Mouse (Mus musculus) CH12.LX (cell line): ENCODE measurements around the gene Tgfb2. TPM values are rescaled to one million over a fixed set of nuclear protein-coding genes. Genes with fewer than 3 reads are reported as not detected.

ENCODE experiments used
- DNase-seq: peaks from one replicate; pipeline ENCODE4 v3.0.0-alpha.2; 2013; ENCODE audit errors: extremely low read depth
- H3K27ac ChIP-seq: 2 replicates; pipeline ENCODE4 v1.5.1; 2012; ENCODE audit warnings: low read depth, mild to moderate bottlenecking, control low read depth, moderate library complexity; ENCODE audit not compliant: insufficient read depth
- H3K27me3 ChIP-seq: replicated peaks from 2 replicates; pipeline ENCODE3; 2012; ENCODE audit warnings: inconsistent platforms
- H3K36me3 ChIP-seq, 2 experiments: replicated peaks in 1 of 2; 2 replicates each; pipeline versions ENCODE3 to v1.6.1; 2012; ENCODE audit warnings: inconsistent platforms in 1 of 2, low read length in 1 of 2, mild to moderate bottlenecking in 1 of 2, mixed read lengths in 1 of 2, moderate library complexity in 1 of 2; ENCODE audit not compliant: control insufficient read depth in 1 of 2, insufficient read depth in 1 of 2
- H3K4me1 ChIP-seq, 2 experiments: 2 replicates each; pipeline ENCODE4 v1.6.1; 2012; ENCODE audit warnings: inconsistent platforms in 1 of 2, moderate library complexity in 1 of 2; ENCODE audit not compliant: insufficient read depth in 2 of 2, control insufficient read depth in 1 of 2
- H3K4me2 ChIP-seq: 2 replicates; pipeline ENCODE4 v1.6.1; 2012; ENCODE audit warnings: low read depth, mild to moderate bottlenecking, control low read depth; ENCODE audit not compliant: poor library complexity, insufficient read depth, severe bottlenecking
- H3K4me3 ChIP-seq, 3 experiments: fragments of 150-350 bp in 1 of 3; sonication (generic) in 1 of 3; replicated peaks in 1 of 3; 2 replicates each; pipeline versions ENCODE3 to v1.5.1; 2011 to 2012; ENCODE audit warnings: low read depth in 2 of 3, low read length in 2 of 3, mild to moderate bottlenecking in 2 of 3, moderate library complexity in 2 of 3, control low read depth in 1 of 3, improper control_type of control experiment in 1 of 3, inconsistent platforms in 1 of 3, mixed read lengths in 1 of 3; ENCODE audit not compliant: poor library complexity in 1 of 3
- H3K79me2 ChIP-seq: replicated peaks from 2 replicates; pipeline ENCODE4 v1.6.1; 2012; ENCODE audit warnings: mild to moderate bottlenecking, moderate library complexity; ENCODE audit not compliant: control insufficient read depth, poor library complexity, insufficient read depth, severe bottlenecking; ENCODE audit errors: extremely low read depth
- H3K9ac ChIP-seq: 2 replicates; pipeline ENCODE4 v1.6.1; 2012; ENCODE audit warnings: low read depth, mild to moderate bottlenecking, control low read depth, moderate library complexity; ENCODE audit not compliant: insufficient read depth
- H3K9me3 ChIP-seq: replicated peaks from 2 replicates; pipeline ENCODE3; 2012; ENCODE audit warnings: low read length, inconsistent platforms, mixed read lengths
- CHD1 ChIP-seq: IDR thresholded peaks from 2 replicates; pipeline ENCODE4 v1.6.1; 2012; ENCODE audit warnings: low read depth, low read length, improper control_type of control experiment, inconsistent platforms
- CHD2 ChIP-seq: IDR thresholded peaks from 2 replicates; pipeline ENCODE4 v1.6.1; 2011; ENCODE audit warnings: low read length, improper control_type of control experiment
- E2F4 ChIP-seq: IDR thresholded peaks from 2 replicates; pipeline ENCODE4 v1.6.1; 2011; ENCODE audit warnings: low read depth, low read length, improper control_type of control experiment; ENCODE audit not compliant: insufficient replicate concordance
- ELF1 ChIP-seq: IDR thresholded peaks from 2 replicates; pipeline ENCODE4 v1.6.1; 2014; ENCODE audit warnings: low read depth, mild to moderate bottlenecking, inconsistent platforms, low read length, improper control_type of control experiment
- ETS1 ChIP-seq: conservative IDR thresholded peaks from 2 replicates; pipeline ENCODE4 v1.6.1; 2012; ENCODE audit warnings: low read depth, mild to moderate bottlenecking, inconsistent platforms, low read length, improper control_type of control experiment, moderate library complexity
- GABPA ChIP-seq: IDR thresholded peaks from 2 replicates; pipeline ENCODE4 v1.6.1; 2012; ENCODE audit warnings: low read depth, low read length, improper control_type of control experiment, inconsistent platforms; ENCODE audit not compliant: insufficient replicate concordance
- MAFK ChIP-seq: IDR thresholded peaks from 2 replicates; pipeline ENCODE4 v1.6.1; 2011; ENCODE audit warnings: low read length, improper control_type of control experiment; ENCODE audit not compliant: insufficient replicate concordance
- MEF2A ChIP-seq: IDR thresholded peaks from 2 replicates; pipeline ENCODE4 v1.6.1; 2014; ENCODE audit warnings: low read depth, mild to moderate bottlenecking, inconsistent platforms, low read length, improper control_type of control experiment, borderline replicate concordance
- MXI1 ChIP-seq: IDR thresholded peaks from 2 replicates; pipeline ENCODE4 v1.6.1; 2011; ENCODE audit warnings: mild to moderate bottlenecking, low read depth, low read length, improper control_type of control experiment
- MYC ChIP-seq: IDR thresholded peaks from 2 replicates; pipeline ENCODE4 v1.6.1; 2011; ENCODE audit warnings: low read depth, mild to moderate bottlenecking, improper control_type of control experiment, low read length
- NRF1 ChIP-seq: IDR thresholded peaks from 2 replicates; pipeline ENCODE4 v1.6.1; 2014; ENCODE audit warnings: low read depth, mild to moderate bottlenecking, inconsistent platforms, low read length, improper control_type of control experiment, moderate library complexity
- POLR2A ChIP-seq: IDR thresholded peaks from 2 replicates; pipeline ENCODE4 v1.6.1; 2011; ENCODE audit warnings: low read depth, mild to moderate bottlenecking, improper control_type of control experiment, low read length
- RCOR1 ChIP-seq: conservative IDR thresholded peaks from 2 replicates; pipeline ENCODE4 v1.6.1; 2012; ENCODE audit warnings: low read depth, mild to moderate bottlenecking, inconsistent platforms, low read length, improper control_type of control experiment
- SIN3A ChIP-seq: IDR thresholded peaks from 2 replicates; pipeline ENCODE4 v1.6.1; 2012; ENCODE audit warnings: low read length, improper control_type of control experiment, inconsistent platforms
- TCF12 ChIP-seq: IDR thresholded peaks from 2 replicates; pipeline ENCODE4 v1.6.1; 2014; ENCODE audit warnings: low read depth, mild to moderate bottlenecking, inconsistent platforms, low read length, improper control_type of control experiment
- UBTF ChIP-seq: IDR thresholded peaks from 2 replicates; pipeline ENCODE4 v1.6.1; 2012; ENCODE audit warnings: low read depth, mild to moderate bottlenecking, inconsistent platforms, low read length, improper control_type of control experiment, moderate library complexity
- USF2 ChIP-seq: conservative IDR thresholded peaks from 2 replicates; pipeline ENCODE4 v1.6.1; 2011; ENCODE audit warnings: low read depth, low read length, improper control_type of control experiment
- ZC3H11A ChIP-seq: IDR thresholded peaks from 2 replicates; pipeline ENCODE4 v1.6.1; 2012; ENCODE audit warnings: low read depth, mild to moderate bottlenecking, inconsistent platforms, low read length, improper control_type of control experiment
- dilution Hi-C: fragments of 300-500 bp; cut with MboI; formaldehyde crosslinking; loops from 2 replicates; pipeline ENCODE4 v1.14.3; 2020; ENCODE audit warnings: low sequenced_read_pairs; ENCODE audit not compliant: extremely low pct_unique_long_range_greater_than_20kb, extremely low pct_ligation_motif_present
- in situ Hi-C: fragments of 300-500 bp; cut with MboI; formaldehyde crosslinking; loops from 3 replicates; pipeline ENCODE4 v1.14.3; 2019; ENCODE audit warnings: low sequenced_read_pairs, low pct_ligation_motif_present, low pct_unique_long_range_greater_than_20kb, mixed read lengths
- polyA plus RNA-seq: library from polyadenylated mRNA; unstranded; fragments of >175 nt; gene quantifications from 2 replicates; pipeline ENCODE4 v1.2.1, GENCODE M21; 2012; ENCODE audit warnings: low read depth; ENCODE audit not compliant: insufficient read length
- total RNA-seq, 2 experiments: library from RNA; depleted of rRNA; stranded (reverse); fragments of 300-350 nt in 1 of 2; fragments of >200 nt in 1 of 2; gene quantifications; 2 replicates each; pipeline ENCODE4 v1.2.3; 2012 to 2014

The Tgfb2 gene
- total and polyA plus RNA-seq, 3 experiments: 0.04 TPM; not detected in 2

DNA sequence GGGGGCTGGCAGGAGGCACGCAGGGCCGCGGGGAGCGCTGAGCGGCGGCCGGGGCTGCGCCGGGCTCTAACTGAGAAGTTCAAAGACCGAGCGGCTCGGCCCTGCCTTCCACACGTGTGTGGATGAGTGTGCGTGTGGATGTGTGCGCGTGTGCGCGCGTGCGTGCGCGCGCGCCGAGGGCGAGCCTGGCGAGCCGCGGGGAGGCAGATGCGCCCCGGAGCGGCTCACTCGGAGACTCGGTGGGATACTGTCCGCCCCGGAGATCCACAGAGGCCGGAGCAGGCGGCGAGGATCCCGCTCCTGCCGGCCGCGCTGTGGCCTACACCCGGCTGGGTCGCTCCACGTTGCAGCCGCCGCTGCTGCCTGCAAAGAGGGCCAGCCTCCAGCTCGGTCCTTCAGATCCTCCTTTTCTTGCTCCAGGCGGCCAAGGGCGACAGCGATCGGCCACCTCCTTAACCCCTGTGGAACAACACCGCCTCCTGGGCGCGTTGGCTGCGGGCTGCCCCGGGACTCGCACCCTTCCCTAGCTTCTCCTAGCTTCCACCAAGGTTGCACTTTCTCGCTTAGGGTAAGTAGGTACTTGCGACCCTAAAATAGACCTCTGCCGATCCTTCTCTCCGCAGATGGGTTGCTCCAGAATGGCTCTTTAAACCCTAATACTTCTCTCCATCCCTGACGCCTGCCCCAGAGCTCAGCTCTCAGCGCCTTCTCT lies 430 bp downstream of the Tgfb2 start:
- DNase-seq: no peak
- Histone ChIP-seq H3K27ac (no peak overlapping the region), H3K27me3 (no peaks in the 10 kb centered on the region), H3K79me2 (no peaks in the 10 kb centered on the region), H3K9ac (no peak overlapping the region), H3K36me3 (peaks cover 0 to 8% of the 10 kb centered on the region in 2 experiments), H3K4me3 (peak overlapping the region in 1 of 3 experiments; percentile 32), H3K4me1 (peaks cover 0 to 15% of the 10 kb centered on the region in 2 experiments; a peak in 2 of 4 replicates), H3K4me2 (peak overlapping the region; percentile 86; the same call in 1 of the 2 replicates), H3K9me3 (peaks cover 7% of the 10 kb centered on the region)
- dilution Hi-C loops: no loop called here
- in situ Hi-C loops: loop anchor here (25.0 kb wide), 1 partner anchor 1018 kb away; no protein-coding TSS in a partner anchor
- TF ChIP-seq RCOR1 (no peak), NRF1 (0 out of 2 replicates have a peak, but pooled peaks have one; percentile 10)

DNA sequence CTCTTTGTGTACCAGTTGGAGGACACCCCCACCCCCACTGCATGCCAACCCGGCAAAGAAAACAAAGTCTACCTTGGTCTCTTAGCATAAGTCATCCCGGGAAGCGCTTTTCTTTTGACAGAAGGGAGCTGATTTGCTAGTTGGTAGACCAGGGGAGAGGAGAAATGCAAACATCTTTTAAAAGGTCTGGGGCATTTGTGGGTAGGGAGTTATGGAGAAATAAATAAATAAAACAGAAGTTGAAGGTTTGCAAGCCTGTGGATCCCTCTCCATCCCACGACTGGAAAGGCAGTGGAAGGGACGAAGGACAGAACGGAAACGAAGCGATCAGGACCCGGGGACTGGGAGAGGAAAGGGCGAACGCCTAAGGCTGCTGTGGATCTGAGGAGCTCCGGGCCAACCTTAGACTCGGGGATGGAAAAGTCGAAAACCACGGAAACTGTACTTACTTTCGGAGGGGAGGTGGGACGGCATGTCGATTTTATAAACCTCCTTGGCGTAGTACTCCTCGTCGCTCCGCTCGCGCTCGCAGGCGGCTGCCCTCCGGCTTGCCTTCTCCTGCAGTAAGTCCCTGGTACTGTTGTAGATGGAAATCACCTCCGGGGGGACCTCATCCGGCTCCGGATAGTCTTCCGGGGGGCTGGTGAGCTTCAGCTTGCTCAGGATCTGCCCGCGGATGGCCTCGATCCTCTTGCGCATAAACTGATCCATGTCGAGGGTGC lies 1.6 kb downstream of the Tgfb2 start:
- Histone ChIP-seq H3K4me1 (peaks cover 0 to 15% of the 10 kb centered on the region in 2 experiments; a peak in 2 of 4 replicates), H3K27me3 (no peaks in the 10 kb centered on the region), H3K9ac (no peak overlapping the region), H3K27ac (no peak overlapping the region), H3K4me2 (peak overlapping the region; percentile 86), H3K36me3 (peaks cover 0 to 6% of the 10 kb centered on the region in 2 experiments), H3K9me3 (peaks cover 7% of the 10 kb centered on the region), H3K4me3 (peak overlapping the region in 1 of 3 experiments; percentile 37), H3K79me2 (no peaks in the 10 kb centered on the region)
- no peak for TF ChIP-seq ELF1
- no peak for TF ChIP-seq UBTF
- no peak for TF ChIP-seq E2F4
- no peak for TF ChIP-seq MYC
- no peak for TF ChIP-seq ETS1
- TF ChIP-seq ZC3H11A: no peak
- TF ChIP-seq SIN3A: no peak
- TF ChIP-seq USF2: no peak
- TF ChIP-seq GABPA: no peak
- TF ChIP-seq MAFK: no peak
- TF ChIP-seq CHD2: no peak
- no peak for TF ChIP-seq MEF2A
- no peak for TF ChIP-seq CHD1
- TF ChIP-seq MXI1: no peak
- no peak for TF ChIP-seq TCF12
- TF ChIP-seq POLR2A: no peak
- no peak for TF ChIP-seq RCOR1
- in situ Hi-C loops (loop anchor here (25.0 kb wide), 1 partner anchor 1017 kb away; no protein-coding TSS in a partner anchor), dilution Hi-C loops (no loop called here)
- no peak for DNase-seq
